Mouse (Mus musculus) fibroblast of lung, adult 2 months (primary cell): Measurements from ENCODE around the gene Glt28d2.

Source experiments
- DNase-seq: peaks from one replicate; pipeline ENCODE4 v3.0.0-alpha.2; 2011; ENCODE audit warnings: low read depth

Glt28d2 gene

DNA sequence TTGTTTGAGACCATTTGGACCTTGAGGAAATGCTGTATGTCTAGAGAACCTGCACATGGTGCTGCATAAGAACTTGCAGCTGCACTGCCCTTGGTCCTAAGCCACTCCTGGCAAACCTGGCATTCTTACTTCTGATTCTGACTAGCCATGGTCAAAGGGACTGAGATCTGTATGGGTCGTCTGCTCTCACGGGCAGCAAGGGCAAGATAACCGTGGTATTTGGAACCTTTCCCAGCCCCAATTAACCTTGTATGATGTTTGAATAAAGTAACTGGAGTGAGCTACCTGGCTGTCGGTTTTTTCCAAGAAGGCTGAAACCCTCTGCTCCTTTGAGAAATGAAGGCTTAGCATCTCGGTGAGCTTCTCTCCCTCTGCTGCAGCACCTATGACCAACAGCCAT is 8.4 kb downstream of the Glt28d2 start:
- no peak for DNase-seq

DNA sequence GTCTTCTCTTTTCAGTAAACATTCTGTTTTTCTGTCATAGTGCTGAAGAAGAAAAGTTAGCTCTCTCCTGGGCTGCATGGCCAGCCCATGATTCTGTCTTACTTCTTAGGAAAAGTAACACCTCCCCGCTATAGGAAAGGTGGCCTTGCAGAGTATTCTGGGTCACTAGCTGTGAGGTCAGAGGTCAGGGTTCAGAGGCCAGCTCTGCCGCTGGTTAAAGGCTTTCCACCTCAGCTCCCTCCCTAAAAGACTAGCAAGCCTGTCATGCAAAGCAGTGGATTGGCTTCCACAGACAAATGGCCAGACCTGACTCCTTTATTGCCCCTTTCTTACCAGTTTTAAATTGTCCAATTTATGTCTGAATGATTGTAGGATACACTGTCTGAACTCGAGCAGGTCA is 23.3 kb downstream of the Glt28d2 start:
- DNase-seq, result no peak

DNA sequence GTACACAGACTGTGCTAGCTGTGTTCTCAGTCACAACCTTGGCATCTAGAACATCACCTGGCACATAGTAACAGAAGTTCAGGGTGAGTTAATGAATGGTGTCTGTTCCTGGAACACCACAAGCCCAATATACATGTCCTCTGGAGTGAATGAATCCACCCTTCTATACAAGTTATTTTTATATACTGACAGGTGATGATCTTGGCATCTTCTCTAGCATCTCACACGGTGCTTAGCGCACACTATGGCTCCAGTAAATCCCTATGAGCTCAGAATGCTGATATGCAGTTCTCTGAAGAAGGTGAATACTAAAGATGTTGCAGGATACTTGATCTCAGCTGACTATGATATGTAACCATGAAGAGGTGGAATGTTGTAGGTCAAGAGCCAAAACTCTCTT is 24.4 kb downstream of the Glt28d2 start:
- DNase-seq, result no peak

DNA sequence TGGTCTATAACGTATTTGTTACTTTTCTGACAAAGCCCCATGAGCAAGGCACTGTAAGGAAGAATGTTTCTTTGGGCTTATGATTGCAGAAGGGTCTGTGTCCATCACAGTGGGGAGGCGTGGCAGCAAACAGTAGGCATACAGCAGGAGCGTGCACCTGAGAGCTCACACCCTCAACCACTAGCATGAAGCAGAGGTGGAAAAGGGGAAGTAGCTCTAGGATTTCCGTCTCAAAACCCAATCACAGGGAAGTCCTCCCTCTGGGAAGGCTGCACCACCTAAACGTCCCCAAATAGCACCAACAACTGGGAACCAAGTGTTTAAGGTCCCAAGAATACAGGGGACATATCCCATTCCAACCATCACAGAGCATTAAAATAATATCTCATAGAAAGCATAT is 26.3 kb downstream of the Glt28d2 start:
- no peak for DNase-seq

DNA sequence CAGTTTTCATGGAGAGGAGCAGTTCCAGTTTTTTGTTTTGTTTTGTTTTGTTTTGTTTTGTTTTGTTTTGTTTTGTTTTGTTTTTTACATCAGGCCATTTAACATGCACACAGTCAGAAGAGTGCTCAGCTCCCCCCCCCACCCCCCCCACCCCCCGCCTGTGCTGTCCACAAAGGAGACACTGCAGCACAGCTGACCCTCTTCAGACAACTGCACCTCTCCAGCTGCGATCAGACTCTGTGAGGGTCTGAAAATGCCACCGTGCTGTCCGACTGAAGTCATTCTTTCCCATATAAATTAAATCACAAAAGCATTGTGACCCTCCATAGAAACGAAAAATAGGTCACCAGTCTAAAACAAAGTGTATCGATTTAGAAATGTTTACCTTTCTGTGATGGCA is 28.0 kb downstream of the Glt28d2 start:
- no peak for DNase-seq

DNA sequence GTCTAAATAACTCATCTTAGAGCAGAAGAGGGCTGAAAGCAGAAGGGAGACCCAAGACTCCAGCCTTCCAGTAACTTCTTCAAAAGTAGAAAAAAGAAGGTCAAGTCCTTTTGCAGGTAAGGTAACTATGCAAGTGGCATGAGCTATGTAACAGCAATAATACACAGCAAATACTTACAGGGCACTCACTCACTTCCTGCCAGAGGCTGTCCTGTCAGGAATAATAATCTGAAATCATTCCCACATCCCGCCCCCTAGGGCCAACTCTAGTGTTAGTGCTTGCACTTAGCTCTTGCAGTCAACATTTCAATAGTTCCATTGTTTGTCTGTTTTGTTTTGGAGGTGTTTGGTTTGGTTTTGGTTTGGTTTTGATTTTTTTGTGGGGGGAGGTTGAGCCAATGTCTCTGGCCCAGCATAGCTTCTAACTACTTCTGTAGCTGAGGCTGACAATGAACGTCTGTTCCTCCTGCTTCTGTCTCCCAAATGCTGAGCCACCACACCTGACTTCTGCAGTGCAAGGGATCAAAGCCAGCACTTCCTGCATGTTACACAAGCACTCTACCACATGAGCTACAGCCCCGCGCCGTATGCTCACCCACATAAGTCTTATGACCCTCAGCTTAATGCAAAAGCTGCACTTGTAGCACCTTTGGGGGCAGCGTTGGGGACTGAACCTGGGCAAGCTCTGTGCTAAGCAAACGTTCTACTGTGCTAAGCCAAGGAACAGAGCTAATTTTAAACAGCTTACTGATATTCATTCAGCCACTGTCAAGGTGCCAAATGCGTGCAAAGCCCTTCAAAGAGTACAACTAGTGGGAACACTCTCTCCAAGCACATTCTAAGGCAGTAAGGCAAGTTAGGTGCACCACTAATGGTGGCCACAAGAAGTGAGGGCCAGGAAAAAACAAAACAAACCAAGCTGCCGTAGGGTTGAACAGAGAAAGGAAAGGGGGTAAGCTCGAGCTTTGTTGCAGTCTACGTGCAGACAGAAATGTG is 28.9 kb downstream of the Glt28d2 start:
- peak; percentile 64 for DNase-seq

DNA sequence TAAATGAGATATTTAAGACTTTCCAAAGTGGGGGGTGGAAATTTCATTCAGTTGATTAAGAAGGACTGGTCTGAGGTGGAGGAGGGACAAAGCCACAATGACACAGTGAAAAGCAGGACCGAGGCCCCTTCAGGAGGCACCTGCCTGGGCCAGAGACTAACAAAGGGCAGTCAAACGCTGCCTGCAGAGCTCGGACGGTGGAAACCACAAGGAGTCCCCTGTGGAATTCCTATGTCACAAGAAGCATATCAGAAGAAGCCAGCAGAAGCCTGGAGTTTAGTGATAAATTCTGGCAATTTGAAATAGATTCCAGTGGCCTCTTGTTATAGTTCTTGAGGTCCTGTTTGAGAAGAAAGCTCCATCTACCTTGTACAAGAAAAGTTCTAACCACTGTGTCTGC is 30.2 kb downstream of the Glt28d2 start:
- DNase-seq, result no peak

DNA sequence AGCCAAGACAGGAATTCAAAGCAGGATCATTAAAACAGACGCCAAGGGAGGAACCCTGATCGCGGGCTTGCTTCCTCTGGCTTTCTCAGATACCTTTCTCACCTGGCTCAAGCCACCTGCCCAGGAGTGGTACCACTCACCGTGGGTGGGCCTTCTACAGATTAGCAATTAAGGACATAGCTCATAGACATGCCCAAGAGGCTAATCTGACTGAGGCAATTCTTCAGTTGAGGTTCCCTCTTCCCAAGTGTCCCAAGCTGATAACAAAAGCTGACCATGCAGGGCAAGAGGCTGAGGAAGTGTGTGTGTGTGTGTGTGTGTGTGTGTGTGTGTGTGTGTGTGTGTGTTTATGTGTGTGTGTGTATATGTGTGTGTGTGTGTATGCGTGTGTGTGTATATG is 31.4 kb downstream of the Glt28d2 start:
- DNase-seq, result no peak

DNA sequence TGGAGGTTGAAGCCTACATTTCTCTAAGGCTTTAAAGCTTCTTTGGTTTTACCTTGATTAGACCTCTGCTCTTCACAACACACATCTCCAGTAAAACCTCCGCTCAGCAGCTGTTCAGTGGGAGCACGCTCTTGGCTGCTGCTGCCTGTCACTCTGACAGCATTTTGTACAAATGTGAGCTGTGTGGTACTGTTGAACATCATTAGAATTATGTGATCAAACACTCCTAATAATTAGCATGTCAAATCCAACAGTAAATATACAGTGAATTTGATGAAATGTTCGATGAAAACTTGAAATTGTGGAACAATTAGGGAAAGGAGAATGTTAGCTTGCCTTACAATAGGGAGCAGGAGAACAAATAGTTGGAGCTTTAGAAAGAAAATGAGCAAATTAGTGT is 32.3 kb downstream of the Glt28d2 start:
- no peak for DNase-seq

DNA sequence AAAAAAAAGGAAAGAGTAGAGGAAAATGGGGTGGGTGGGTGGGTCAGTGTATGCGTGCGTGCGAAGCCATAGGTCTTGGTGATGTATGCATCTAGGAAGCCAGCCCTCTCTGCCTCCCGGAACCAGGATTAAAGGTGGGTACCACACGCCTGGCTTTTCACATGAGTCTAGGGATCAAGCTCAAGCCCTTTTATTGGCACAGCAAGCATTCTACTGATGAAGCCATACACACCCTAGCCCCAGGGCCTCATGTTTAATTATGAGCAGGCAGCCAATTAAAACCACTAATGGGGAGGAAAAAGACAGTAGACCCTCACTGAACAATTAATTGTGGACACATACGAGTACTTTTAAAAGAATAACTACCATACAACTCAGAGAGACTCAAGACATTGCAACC is 33.2 kb downstream of the Glt28d2 start:
- DNase-seq, result no peak

DNA sequence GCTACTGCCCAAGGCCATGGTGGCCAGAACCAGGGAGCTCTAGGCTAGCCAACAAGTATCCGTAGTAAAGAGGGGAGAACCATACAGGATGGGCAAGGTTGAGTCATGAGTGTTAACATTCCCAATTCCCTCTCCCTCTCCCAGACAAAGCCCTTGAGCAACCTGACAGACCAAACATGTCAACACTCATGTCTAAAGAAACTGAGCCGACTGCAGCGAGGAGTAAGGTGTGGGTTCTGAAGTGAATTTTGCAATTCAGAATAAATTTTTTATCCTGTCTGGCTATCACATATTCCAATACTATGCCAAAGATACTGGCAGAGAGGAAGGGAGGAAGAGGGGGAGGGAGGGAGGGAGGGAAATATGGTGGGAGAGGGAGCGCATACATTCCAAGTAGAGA is 33.6 kb downstream of the Glt28d2 start:
- DNase-seq, result no peak

DNA sequence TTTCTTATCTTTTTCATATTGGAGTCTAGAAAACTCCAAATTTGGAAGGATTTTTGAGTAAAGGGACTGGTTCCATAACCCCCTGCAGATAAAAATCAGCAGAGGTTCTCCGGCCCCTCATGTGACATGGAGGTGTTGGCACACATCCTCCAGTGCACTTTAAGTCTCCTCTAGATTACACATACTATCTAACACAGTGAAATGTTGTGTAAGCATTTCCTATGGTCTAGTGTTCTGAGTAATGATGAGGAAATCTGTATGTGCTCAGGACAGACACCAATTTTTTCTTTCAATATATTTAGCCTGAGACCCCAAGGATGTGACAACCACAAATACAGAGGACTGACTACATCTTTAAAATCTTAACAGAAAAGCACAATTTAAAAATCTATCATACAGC is 37.2 kb downstream of the Glt28d2 start:
- no peak for DNase-seq

DNA sequence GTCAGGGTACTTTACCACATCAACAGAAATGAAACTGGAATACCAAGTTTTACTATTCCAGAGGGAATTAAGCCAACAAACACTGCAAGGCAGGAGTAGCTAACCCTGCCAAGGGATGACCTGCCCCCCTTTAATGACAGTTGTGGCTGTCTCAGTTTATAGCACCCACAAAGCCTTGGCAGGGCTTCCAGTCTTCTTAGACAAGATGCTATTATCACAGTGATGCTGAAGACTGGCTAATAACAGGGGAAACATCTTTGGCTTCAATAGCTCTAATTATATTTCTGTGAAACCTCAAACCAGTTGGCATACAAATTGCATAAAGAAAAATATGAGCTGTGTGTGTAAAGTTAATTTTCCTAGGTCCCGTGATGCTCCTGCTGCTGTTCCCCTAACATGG is 41.0 kb downstream of the Glt28d2 start:
- no peak for DNase-seq

DNA sequence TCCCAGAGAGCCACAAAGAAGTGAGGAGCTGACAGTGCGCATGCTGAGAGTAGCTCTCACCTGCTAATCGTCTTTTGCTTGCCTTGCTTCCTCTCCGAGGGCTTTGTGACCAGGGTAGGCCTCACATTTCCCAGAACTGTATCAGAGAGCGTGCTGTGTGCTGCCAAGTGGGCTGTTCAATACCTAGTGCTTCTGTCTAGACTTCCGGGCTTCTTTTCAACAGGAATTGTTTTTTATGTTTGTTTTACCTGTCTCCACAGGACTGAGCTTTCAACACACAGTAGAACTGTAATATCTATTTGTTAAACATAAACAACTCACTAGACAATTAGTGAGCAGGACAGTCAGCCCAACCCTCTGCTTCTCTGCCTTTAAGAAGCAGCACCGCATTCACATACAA is 42.0 kb downstream of the Glt28d2 start:
- DNase-seq, result no peak

DNA sequence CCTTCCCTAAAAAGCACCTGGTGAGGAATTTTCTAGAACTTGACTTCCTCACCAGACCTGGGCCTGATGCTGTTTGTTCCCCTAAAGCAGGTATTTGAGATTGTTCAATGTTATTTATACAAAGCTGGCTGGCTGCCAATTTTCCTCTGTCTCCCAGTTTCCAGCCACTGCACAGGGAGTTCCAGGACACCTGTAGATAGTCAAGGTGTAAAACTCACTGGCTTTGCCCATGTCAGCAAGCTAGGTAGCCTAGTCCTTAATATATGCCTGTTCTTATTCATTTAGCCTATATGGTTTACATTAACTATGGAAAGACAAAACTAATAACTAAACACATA is 44.5 kb downstream of the Glt28d2 start:
- no peak for DNase-seq

DNA sequence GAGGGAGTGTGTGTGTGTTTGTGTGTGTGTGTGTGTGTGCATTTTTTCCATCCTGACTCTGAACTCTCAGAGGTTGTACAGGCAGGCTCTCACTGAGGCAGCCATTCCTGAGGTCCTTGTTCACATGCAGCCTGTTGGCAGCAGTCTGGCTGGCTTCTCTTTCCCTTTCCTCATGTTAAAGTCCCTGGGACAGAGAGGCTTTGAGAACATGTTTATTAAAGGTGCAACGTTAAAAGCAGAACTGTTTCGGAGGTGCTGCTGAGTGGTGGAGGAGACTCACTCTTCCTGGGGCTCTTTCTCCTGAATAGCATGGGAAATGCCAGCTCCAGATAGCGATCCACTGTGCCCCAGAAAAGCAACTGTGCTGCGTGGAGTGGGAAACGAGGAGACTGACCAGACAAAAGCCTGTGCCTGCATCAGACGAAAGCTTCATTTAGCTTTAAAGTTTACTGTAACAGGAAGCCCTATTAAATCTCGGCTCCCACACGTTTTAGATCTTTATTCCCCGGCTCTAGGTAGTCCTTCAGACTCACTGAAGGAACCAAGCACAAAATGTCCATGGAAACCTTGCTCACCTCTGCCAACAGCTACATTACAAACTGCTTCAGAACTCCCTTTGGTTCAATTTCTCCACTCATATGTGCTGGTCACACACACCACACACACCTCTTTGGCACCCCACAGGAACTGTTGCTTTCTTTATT is 45.0 kb downstream of the Glt28d2 start:
- no peak for DNase-seq

DNA sequence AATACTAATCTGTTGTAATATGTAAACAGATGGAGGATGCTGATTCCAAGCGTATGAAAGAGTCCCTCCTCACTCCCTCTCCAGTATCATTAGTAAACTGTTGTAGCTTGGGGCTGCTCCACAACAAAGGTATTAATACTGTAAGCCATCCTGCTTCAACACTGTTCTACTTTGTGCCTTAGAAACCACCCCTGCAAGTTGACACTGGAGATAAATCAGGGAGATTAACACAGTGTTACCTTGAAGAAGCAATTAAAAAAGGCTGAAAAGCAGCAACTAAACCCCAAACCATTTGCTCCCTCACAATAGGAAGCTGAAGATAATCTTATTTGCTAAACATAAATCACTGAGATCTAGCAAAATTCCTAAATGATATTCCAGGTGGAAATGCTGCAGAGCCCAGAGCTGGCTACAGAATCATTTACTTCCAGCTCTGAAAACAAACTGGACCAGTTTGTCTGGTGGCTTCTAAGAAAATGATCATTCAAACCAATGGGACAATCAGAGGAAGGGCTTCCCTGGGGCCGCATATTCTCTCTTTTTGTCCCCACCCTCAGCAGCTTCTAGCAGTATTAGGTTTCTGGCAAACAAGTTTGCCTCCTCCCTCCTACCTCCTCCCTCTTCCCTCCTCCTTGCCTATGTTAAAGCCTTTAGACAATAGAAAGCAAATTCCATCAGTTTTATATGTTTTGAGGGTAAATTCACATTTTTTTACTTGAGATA is 45.7 kb downstream of the Glt28d2 start:
- no peak for DNase-seq

DNA sequence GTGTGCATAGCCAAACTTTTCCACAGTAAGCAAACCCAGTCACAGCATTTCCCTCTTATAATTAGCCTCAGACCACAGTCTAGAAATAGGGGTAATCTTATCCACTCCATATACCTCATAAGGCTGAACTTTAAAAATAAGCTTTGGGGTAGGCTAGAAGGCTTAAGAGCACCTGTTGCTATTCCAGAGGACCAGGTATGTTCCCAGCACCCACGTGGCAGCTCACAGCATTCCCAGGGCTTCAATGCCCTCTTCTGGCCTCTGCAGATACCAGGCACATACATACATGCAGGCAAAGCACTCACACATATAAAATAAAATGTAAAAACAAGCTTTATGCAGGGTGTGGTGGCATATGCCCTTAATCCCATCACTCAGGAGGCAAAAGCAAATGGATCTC is 53.7 kb downstream of the Glt28d2 start:
- no peak for DNase-seq

DNA sequence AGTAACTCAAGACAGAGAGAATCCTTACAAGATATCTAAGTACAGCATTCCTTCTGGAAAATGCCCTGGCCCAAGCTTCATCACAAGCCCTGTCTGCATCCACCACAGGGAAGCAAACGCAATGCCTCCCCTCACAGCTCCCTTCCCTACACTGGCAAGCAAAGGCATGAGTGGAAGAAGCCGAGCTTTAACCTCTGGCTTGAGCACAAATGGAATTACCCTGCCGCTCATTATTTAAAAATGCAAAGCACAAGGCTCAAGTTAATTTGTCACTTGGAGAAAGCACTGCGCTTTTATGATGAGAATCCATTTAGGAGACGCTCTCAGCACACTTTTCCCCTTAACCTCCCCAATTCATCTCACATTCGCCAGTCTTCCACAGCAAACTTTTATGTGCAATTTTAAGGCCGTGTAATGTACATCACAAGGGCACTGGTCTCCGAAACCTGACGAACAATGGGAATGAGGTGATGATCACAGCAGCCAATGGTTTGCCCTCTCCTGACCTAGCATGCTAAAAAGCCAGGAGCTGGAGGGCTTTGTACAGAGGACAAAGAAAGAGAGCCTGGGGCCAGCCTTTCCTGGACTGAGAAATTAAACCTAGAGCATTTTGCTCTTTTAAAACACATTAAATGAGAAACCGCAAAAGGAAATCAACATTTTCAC is 54.7 kb downstream of the Glt28d2 start:
- no peak for DNase-seq

DNA sequence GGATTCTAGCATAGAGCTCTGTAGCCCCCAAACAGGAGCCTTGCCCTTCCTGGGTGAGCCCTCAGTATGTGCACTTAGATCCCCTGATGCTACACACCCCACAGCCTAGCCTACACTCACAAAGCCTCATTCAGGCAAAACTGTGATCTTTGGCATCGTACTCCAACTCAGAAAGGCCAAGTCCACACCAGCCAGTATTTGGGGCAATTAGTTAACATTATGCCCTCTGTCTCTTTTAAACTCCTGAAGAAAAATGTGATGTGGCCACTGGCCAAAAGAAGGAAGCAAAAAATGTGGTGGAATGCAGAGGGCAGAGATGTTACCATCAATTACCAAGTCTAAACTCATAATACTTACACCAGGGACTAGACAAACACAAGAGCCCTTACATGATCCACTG is 55.5 kb downstream of the Glt28d2 start:
- DNase-seq, result no peak

DNA sequence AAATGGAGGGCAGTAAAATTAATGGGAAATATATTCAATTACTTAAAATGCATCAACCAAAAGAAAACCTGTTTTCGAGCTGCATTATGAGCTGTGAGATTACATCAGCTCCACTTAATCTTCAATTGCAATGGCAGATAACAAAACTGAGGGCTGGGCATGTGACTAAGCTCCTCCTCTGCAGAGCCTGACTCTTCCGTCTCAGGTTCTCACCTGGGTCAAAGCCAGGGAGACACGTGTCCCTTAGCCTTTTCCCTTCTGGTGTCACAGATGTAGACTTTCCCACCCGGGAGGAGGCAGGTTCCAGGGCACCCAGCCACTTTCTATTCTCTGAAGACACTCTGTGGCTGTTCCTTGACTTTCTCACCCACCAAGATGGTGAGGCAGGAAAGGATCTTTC is 58.3 kb downstream of the Glt28d2 start:
- DNase-seq, result no peak

DNA sequence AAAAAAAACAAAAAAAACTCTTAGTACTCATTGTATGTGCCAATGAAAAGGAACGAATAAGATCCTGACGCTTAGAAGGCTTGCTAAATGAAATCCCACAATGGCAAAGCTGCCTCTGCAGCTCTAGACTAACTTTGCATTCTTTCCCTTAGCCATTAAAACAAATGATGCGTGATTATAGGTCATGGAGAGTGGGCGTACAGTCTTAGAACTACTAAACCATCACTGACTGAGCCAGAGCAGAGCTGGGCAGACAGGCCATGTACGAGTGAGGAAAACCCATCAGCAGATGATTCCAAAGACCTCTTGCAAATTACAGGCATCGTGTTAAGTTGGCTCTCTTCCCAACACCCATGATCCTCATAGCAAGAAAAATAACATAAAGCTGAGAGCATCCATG is 59.5 kb downstream of the Glt28d2 start:
- no peak for DNase-seq
